Mouse (Mus musculus) erythroblast, embryonic 14.5 days (primary cell): ENCODE data around the gene Uba7.

Source experiments
- GATA1 ChIP-seq: IDR thresholded peaks from 2 replicates; pipeline ENCODE4 v1.6.1; 2012; ENCODE audit warnings: low read length, inconsistent platforms, mixed read lengths
- TAL1 ChIP-seq: IDR thresholded peaks from 3 replicates; pipeline ENCODE4 v1.6.1; 2012; ENCODE audit warnings: low read length, inconsistent platforms, mixed read lengths

DNA sequence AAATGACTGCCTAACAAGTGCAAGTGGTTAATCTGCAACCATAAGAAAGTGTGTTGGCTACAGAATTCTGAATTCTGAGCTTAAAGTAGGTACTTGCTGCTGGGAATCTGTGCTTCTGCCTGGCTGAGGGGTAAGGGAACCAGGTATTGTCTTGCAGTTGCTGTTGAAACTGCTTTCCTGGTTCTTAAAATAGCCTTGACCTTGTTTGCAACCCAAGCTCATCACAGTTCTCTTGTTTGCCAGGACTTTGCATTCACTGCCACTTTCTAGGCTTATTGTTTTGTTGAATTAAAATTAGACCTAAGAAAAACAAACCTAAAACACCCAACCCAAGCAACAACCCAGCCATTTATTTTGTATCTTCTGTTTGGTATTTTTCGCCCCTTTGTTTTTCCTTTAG lies 45.4 kb downstream of the Uba7 start:
- TF ChIP-seq GATA1 (no peak), TAL1 (no peak)
